Mouse (Mus musculus) intestine, embryonic 14.5 days (tissue): ENCODE data around the gene Vps72. TPM values are rescaled to one million over a fixed set of nuclear protein-coding genes. Genes with fewer than 3 reads are reported as not detected.
A peak's percentile ranks its signal among the peaks of the same experiment; 100 is the strongest.

Source experiments
- ATAC-seq: fragments of 200-750 bp; cut with Nextera tagmentation; replicated peaks from 2 replicates; pipeline ENCODE4 v1.8.0; 2017; ENCODE audit warnings: low read depth, moderate number of reproducible peaks, moderate TSS enrichment, moderate library complexity; ENCODE audit not compliant: low FRiP score, low TSS enrichment
- DNase-seq: peaks from one replicate; pipeline ENCODE4 v3.0.0-alpha.2; 2018; ENCODE audit warnings: low spot score
- H3K27ac ChIP-seq: fragments of 300-500 bp; sonication (generic); 2 replicates; pipeline ENCODE4 v1.5.1; 2014; ENCODE audit warnings: low read depth, mild to moderate bottlenecking, control low read depth
- H3K27me3 ChIP-seq: fragments of 300-500 bp; sonication (generic); replicated peaks from 2 replicates; pipeline ENCODE4 v1.6.1; 2014; ENCODE audit warnings: low read length, control low read depth; ENCODE audit not compliant: control insufficient read depth, insufficient read depth
- H3K36me3 ChIP-seq: fragments of 300-500 bp; sonication (generic); 2 replicates; pipeline ENCODE4 v1.6.1; 2014; ENCODE audit warnings: low read length, control low read depth; ENCODE audit not compliant: control insufficient read depth, insufficient read depth
- H3K4me1 ChIP-seq: fragments of 300-500 bp; sonication (generic); replicated peaks from 2 replicates; pipeline ENCODE4 v1.6.1; 2014; ENCODE audit warnings: low read length, control low read depth, mixed read lengths; ENCODE audit not compliant: control insufficient read depth, insufficient read depth
- H3K4me2 ChIP-seq: fragments of 300-500 bp; sonication (generic); 2 replicates; pipeline ENCODE4 v1.6.1; 2014; ENCODE audit warnings: low read length
- H3K4me3 ChIP-seq: fragments of 300-500 bp; sonication (generic); 2 replicates; pipeline ENCODE4 v1.5.1; 2014; ENCODE audit warnings: low read depth, low read length, control low read depth, mixed read lengths
- H3K9ac ChIP-seq: fragments of 300-500 bp; sonication (generic); 2 replicates; pipeline ENCODE4 v1.6.1; 2014; ENCODE audit warnings: mild to moderate bottlenecking, low read length
- H3K9me3 ChIP-seq: fragments of 300-500 bp; sonication (generic); 2 replicates; pipeline ENCODE4 v1.6.1; 2016; ENCODE audit warnings: low read length, control low read depth; ENCODE audit not compliant: control insufficient read depth
- WGBS: fragments of 180-500 bp; shearing (Covaris S2); extraction: QIAGEN DNeasy Blood & Tissue Kit; methylation state at CpG from one replicate; pipeline ENCODE4 v1.1.7; 2014; 5-methylcytosine and 5-hydroxymethylcytosine counted together
- polyA plus RNA-seq: library from polyadenylated mRNA; unstranded; fragments of >200 nt; fragmentation: Nextera tagmentation; extraction: Ambion mirVana; gene quantifications from 2 replicates; pipeline ENCODE4 v1.2.1, GENCODE M21; 2014

Vps72 gene
- polyA plus RNA-seq: 143 and 149 TPM in 2 replicates

- H3K4me3 ChIP-seq: peak within 1 kb of the TSS; percentile 85
- ATAC-seq: peak; percentile 65
- WGBS: 1% methylated on average over 54 of the region's 54 CpGs
Measured at GRCm38 (mm10) chr3:95110911-95111726, at the start of gene Vps72. Gene Vps72, plus strand, starts transcription at chr3:95111022.

GRCm38 (mm10) chr3:95063741-95064140 lies 47.1 kb upstream of the Vps72 start:
- no peaks in the 10 kb centered on the region for H3K9me3 ChIP-seq
- ATAC-seq (no peak), DNase-seq (no peak)
- H3K4me3 ChIP-seq: no peak overlapping the region
- H3K9ac ChIP-seq: no peak overlapping the region
- H3K4me2 ChIP-seq: no peak overlapping the region
- H3K4me1 ChIP-seq: no peaks in the 10 kb centered on the region
- H3K27ac ChIP-seq: no peak overlapping the region
- peaks cover 96% of the 10 kb centered on the region for H3K36me3 ChIP-seq
- no peaks in the 10 kb centered on the region for H3K27me3 ChIP-seq
- 93% methylated on average over 4 of the region's 4 CpGs for WGBS

More at GRCm38 (mm10) chr3:95110911-95111726, at the start of gene Vps72:
- H3K27ac ChIP-seq: peak within 1 kb of the TSS; percentile 97
- DNase-seq: peak; percentile 96
- H3K4me1 ChIP-seq: peaks cover 9% of the 10 kb centered on the region
- no peaks in the 10 kb centered on the region for H3K27me3 ChIP-seq
- H3K9ac ChIP-seq: peak within 1 kb of the TSS; percentile 78
- H3K9me3 ChIP-seq: no peaks in the 10 kb centered on the region
- H3K4me2 ChIP-seq: peak within 1 kb of the TSS; percentile 47
- H3K36me3 ChIP-seq: peaks cover 20% of the 10 kb centered on the region

- H3K4me2 ChIP-seq: no peak overlapping the region
- no peak overlapping the region for H3K4me3 ChIP-seq
- H3K9ac ChIP-seq: no peak overlapping the region
- H3K9me3 ChIP-seq: no peaks in the 10 kb centered on the region
- no peaks in the 10 kb centered on the region for H3K4me1 ChIP-seq
- H3K27me3 ChIP-seq: no peaks in the 10 kb centered on the region
- WGBS: 92% methylated on average over 1 of the region's 1 CpGs
- peaks cover 98% of the 10 kb centered on the region for H3K36me3 ChIP-seq
- no peak overlapping the region for H3K27ac ChIP-seq
- no peak for DNase-seq
- ATAC-seq: no peak
Measured at GRCm38 (mm10) chr3:95065553-95065952, 45.3 kb upstream of the Vps72 start.

GRCm38 (mm10) chr3:95066095-95066494 lies 44.7 kb upstream of the Vps72 start:
- Histone ChIP-seq H3K27ac (no peak overlapping the region), H3K4me3 (no peak overlapping the region), H3K4me2 (no peak overlapping the region), H3K27me3 (no peaks in the 10 kb centered on the region), H3K4me1 (no peaks in the 10 kb centered on the region), H3K9ac (no peak overlapping the region), H3K36me3 (peaks cover 98% of the 10 kb centered on the region), H3K9me3 (no peaks in the 10 kb centered on the region)
- 91% methylated on average over 6 of the region's 6 CpGs for WGBS
- ATAC-seq (no peak), DNase-seq (no peak)

GRCm38 (mm10) chr3:95066570-95066969 lies 44.3 kb upstream of the Vps72 start:
- Histone ChIP-seq H3K4me3 (no peak overlapping the region), H3K9me3 (no peaks in the 10 kb centered on the region), H3K9ac (no peak overlapping the region), H3K36me3 (peaks cover 98% of the 10 kb centered on the region), H3K27ac (no peak overlapping the region), H3K4me1 (no peaks in the 10 kb centered on the region), H3K27me3 (no peaks in the 10 kb centered on the region), H3K4me2 (no peak overlapping the region)
- 90% methylated on average over 11 of the region's 11 CpGs for WGBS
- ATAC-seq (no peak), DNase-seq (no peak)

DNA sequence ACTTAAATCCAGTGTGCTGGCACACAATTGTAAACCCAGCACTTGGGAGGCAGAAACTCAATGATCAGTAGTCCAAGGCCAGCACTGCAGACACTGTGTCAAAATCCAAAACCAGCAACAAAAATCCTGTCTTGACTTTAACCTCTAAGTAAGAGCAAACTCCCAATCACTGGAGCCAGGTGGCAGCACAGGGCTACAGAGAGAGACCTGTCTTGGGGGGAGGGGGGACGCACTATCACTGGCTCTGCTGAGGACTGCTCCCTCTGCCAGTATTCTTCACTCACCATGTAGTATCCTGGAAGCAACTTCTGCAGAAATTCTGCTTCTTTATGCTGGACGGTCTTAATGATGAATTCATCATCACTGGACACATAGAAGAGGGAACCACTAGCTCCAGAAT lies 39.2 kb upstream of the Vps72 start:
- Histone ChIP-seq H3K27ac (no peak overlapping the region), H3K4me2 (no peak overlapping the region), H3K4me1 (no peaks in the 10 kb centered on the region), H3K9ac (no peak overlapping the region), H3K4me3 (no peak overlapping the region), H3K36me3 (peaks cover 90% of the 10 kb centered on the region), H3K9me3 (no peaks in the 10 kb centered on the region), H3K27me3 (no peaks in the 10 kb centered on the region)
- DNase-seq (no peak), ATAC-seq (no peak)
- 90% methylated on average over 2 of the region's 2 CpGs for WGBS

GRCm38 (mm10) chr3:95088071-95088470 lies 22.8 kb upstream of the Vps72 start:
- no peaks in the 10 kb centered on the region for H3K4me1 ChIP-seq
- no peaks in the 10 kb centered on the region for H3K27me3 ChIP-seq
- WGBS: 100% methylated on average over 1 of the region's 1 CpGs
- no peak overlapping the region for H3K9ac ChIP-seq
- H3K27ac ChIP-seq: no peak overlapping the region
- H3K4me2 ChIP-seq: no peak overlapping the region
- H3K36me3 ChIP-seq: 0 out of 2 replicates have a peak, but pooled peaks cover under 1% of the 10 kb centered on the region
- no peak for ATAC-seq
- H3K9me3 ChIP-seq: no peaks in the 10 kb centered on the region
- no peak for DNase-seq
- H3K4me3 ChIP-seq: no peak overlapping the region

GRCm38 (mm10) chr3:95100854-95101253 lies 10.0 kb upstream of the Vps72 start:
- no peak overlapping the region for H3K4me2 ChIP-seq
- peaks cover 29% of the 10 kb centered on the region for H3K36me3 ChIP-seq
- no peaks in the 10 kb centered on the region for H3K9me3 ChIP-seq
- DNase-seq (no peak), ATAC-seq (no peak)
- no peak overlapping the region for H3K27ac ChIP-seq
- H3K4me1 ChIP-seq: peaks cover 10% of the 10 kb centered on the region
- no peak overlapping the region for H3K9ac ChIP-seq
- 35% methylated on average over 2 of the region's 2 CpGs for WGBS
- no peaks in the 10 kb centered on the region for H3K27me3 ChIP-seq
- H3K4me3 ChIP-seq: no peak overlapping the region

DNA sequence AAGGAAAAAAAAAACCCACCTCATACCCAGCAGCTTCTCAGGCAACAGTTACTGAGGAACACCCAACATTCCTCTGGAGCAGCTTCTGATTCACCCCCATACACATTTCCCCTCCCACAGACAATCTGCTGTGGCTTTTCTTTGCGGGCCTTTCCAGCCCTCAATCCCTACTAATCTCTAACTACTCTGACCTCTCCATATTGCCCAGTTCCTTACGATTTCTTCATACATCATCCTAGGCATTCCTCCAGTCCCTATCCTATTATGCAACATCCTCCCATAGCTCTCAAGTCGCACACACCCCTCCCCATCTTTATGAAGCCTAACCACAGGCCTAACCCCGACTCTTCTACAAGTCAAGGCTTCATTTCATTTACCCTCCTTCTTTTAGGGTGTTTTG lies 5.7 kb upstream of the Vps72 start:
- peak overlapping the region; percentile 80 for H3K9ac ChIP-seq
- H3K9me3 ChIP-seq: no peaks in the 10 kb centered on the region
- peaks cover 10% of the 10 kb centered on the region for H3K4me1 ChIP-seq
- H3K4me2 ChIP-seq: peak overlapping the region; percentile 84
- WGBS: 47% methylated on average over 4 of the region's 4 CpGs
- H3K27me3 ChIP-seq: no peaks in the 10 kb centered on the region
- H3K4me3 ChIP-seq: peak overlapping the region; percentile 85
- H3K36me3 ChIP-seq: peaks cover 10% of the 10 kb centered on the region; the same call in 1 of the 2 replicates
- DNase-seq (no peak), ATAC-seq (no peak)
- no peak overlapping the region for H3K27ac ChIP-seq
